Mouse (Mus musculus): Measurements from ENCODE around the gene 2700081O15Rik.

DNA sequence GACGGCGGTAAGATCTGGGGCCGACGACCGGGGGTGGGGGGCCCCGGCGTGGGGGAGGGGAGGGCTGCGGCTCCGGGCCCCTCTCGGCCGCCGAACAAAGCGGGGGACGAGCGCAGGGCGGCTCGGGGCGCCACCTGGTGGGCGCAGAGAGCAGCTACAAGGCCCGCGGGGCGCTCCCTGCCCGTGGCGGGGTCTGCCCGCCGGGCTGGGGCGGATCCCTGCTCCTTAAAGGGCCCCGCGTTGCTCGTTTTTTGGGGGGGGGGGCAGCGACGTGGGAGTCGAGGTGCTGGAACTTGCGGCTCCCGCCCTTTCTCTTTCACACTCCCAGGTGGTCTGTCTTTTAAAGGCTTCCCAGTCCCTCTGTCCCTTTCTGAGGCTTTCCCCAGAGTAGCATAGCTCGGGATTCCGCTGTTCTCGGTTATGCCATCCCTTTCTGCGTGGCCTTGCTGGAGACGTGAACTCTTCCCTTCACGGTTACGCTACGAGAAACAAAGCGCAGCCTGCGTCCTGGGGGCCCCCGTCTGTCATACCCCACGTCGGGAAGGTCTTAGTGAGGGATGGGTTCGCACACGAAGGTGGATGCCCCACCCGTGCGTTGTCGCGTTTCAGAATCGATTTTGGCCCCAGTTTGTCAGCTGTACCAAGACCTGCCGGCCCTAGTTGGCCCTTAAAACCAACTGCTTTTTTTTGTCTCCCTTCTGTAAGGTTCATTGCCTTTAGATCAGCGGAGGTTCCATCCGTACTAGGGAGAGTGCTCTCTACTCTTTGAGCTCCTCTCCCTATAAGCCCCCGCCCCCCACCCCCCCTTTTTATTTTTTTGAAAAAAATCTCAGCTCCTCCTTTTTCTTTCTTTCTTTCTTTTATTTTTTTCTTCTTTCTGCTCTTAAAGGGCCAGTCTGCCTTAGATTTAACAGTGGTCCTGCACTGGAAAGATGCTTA, 755 bp downstream of the 2700081O15Rik start:
- TF ChIP-seq CTCF (IDR thresholded peaks at IDR 0.05; ENCODE audit: control insufficient read depth, insufficient read depth, low read length) (peak; percentile 64; the same call in 1 of the 2 replicates), POLR2A (IDR thresholded peaks at IDR 0.05; ENCODE audit: borderline replicate concordance, control insufficient read depth, low read depth, low read length) (no peak)

All from bone marrow, adult 2 months (tissue).